Mouse (Mus musculus) MEL-GATA-1-ER (cell line): ENCODE measurements at regions not wholly inside any gene's neighbourhood (a gene's known extent, or its start where the extent isn't known, plus 50 kb on each side); places are given as distances from the start of the nearest gene placed in this dataset.

Experiments
- DNase-seq: peaks from one replicate; pipeline ENCODE4 v3.0.0-alpha.2; 2012; ENCODE audit warnings: low read depth; ENCODE audit errors: extremely low read depth

DNA sequence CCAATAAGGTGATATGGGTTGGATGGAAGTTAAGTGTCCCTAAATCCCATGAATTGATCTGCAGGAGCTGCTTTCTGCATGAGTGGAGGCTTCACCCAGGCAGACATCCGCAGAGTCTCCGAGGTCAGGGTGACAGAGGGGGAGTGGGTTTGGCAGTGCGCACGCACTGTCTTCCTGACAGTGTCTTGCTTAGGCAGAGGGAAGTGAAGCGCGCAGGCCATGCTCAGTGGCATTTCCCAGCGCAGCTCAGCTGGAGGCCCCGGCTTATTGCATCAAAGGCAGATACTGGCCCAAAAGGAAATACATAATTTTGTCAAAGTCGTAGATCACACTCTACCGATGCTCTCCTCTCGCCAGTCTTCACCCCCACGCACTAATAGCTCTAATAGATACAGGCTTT, 252.7 kb upstream of the Dnajc24 start:
- DNase-seq, result no peak

DNA sequence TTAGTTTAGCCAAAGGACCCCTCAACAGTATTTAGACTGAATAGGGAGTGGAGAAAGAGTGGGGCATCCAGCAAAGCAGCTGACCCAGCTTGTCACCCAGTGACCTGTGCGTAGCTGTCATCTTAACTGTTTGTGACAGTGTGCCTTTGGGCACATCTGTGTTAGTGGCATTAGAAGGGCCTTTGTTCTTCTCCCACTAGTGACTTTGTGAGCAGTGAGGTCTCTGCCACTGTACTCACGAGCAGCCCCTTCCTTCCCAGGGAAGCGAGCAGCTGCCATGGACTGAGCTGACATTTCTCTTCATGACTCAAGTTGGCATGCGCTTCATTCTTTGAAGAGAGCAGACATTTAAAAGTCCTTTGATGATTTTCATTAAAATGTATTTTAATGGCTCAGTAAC, 231.0 kb upstream of the Dnajc24 start:
- no peak for DNase-seq

DNA sequence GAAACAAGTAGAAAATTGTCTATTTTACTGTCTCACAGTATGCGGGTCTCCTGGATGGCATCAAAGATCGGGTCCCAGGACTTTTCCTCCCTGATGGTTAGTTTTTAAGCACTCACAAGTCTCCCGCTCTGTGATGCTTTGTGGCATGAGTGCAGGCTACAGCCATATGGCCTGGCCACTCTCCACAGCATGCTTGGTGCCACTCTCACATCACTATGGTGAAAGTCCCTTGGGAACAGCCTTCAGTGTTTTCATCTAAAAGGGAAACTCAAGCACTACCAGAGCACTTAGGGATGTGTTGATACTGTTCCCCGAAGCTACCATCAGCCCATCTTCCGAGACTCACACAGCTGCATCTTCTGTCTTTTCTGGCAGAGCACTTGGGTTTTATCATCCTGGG, 227.8 kb upstream of the Dnajc24 start:
- DNase-seq, result no peak

DNA sequence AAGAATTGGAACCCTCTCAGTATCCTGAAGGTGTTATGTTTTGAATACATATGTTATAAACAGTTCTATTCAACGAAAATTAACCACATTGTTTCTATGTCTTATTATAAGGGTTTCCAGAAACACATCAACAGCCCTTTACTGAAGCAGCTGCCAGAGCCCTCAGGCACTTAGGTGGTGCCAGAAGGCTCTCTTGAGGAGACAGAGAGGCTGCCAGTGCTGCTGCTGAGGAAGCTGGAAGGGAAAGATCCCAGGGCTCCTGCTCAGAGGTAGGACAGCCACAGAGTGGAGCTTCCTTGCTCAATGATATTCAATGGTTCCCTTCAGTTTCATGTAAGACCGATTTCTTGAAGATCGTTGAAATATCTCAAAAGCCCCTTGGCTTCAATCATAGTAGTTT, 226.7 kb upstream of the Dnajc24 start:
- DNase-seq, result no peak

GRCm38 (mm10) chr2:106228249-106228648, 224.9 kb upstream of the Dnajc24 start:
- DNase-seq, result no peak

GRCm38 (mm10) chr2:106216169-106216568, 212.8 kb upstream of the Dnajc24 start:
- no peak for DNase-seq

GRCm38 (mm10) chr2:106213740-106214139, 210.4 kb upstream of the Dnajc24 start:
- no peak for DNase-seq

- no peak for DNase-seq
Observed at GRCm38 (mm10) chr2:106210773-106211172, 207.4 kb upstream of the Dnajc24 start.

DNA sequence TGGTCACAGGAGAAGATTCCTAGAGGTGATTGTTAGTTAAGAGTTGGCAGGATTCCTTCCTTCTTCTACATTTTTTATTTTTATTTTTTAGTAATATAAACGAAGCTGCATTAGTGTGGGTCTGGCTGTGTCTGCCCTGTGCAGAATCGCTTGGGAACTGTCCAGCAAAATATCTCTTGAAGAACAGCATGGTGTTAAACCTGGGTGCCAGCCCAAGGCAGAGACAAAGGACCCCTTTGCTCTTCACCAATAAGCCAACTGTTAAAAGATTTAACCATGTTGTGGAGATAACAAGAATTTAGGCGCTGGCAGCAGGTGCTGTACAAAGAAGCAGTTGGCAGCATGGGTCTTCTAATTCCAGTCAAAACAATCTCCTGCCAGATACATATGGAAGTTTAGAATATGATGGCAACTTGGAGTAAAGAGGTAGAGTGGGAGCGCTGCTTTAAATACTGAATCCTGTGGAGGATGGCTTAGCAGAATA, 205.5 kb upstream of the Dnajc24 start:
- no peak for DNase-seq

DNA sequence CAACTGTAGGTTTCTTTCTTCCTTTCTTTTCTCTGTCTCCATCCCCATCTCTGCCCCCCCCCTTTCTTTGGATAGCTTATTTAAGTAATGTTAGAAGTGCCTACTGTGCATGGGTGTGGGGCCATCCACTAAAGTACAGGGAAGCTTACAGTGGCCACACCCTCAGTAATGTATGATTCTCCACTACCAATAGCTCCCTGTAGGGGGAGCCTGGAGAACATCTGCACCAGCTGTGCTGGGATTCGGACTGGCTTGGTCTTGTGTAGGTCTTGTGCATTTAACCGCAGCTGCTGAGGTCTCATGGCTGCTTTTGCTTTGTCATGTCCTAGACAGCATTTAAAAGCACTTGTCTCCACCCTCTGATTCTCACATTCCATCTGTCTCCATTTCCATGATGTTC, 196.8 kb upstream of the Dnajc24 start:
- no peak for DNase-seq

- no peak for DNase-seq
Observed at GRCm38 (mm10) chr2:106195170-106195569, 191.8 kb upstream of the Dnajc24 start.

DNA sequence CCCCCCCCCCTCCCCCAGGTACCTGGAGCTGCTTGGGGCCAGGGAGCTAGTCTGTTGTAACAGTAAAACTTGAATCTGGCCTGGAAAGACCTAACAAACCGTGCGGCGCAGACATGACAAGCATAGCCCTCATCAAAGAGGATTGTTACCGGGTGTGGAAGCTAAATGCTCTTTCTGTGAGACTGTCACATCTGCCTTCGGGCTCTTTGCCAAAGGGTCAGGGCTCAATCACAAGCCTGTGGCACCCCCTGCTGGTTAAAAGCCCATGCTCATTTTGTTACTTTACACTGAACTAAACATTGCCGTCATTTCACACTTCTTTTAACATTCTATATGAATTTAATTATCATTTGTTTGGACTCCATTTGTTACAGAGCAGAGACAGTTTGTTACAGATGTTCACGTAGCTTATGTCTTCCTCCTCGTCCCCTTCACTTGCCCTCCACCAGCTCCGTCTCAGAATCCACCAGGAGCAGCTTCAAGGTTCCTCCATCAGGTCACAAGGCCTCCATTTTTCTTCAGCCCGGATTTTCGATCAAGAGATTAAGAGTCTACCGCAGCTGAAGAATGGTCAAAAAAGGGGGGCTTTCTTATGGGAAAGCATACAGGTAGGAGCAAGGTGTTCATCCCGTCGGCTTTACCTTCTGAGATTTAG, 191.1 kb upstream of the Dnajc24 start:
- peak; percentile 24 for DNase-seq

GRCm38 (mm10) chr2:106193889-106194347, 190.6 kb upstream of the Dnajc24 start:
- no peak for DNase-seq

- DNase-seq, result no peak
Observed at GRCm38 (mm10) chr2:106190579-106191322, 187.4 kb upstream of the Dnajc24 start.

DNA sequence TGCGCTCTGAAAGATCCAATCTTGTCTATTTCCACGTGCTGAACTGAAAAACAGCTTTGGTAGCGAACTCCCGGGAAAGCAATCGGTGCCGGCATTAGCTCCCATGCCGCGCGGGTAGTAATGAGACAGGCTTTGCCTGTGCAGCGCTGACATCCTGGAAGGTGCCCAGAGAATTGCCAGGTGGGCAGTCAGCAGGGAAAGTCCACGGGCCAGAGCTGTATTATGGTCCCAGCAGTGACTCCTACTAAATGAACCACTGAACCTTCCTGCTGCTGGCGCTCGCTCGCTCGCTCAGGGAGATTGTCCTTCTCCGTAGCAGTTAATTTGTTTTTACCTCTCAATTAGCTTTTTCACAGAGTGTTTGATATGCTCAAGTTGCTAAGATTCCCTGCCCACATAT, 180.3 kb upstream of the Dnajc24 start:
- no peak for DNase-seq

- DNase-seq, result no peak
Observed at GRCm38 (mm10) chr2:106182051-106182450, 178.7 kb upstream of the Dnajc24 start.

- DNase-seq, result no peak
Observed at GRCm38 (mm10) chr2:106162681-106163080, 159.3 kb upstream of the Dnajc24 start.

DNA sequence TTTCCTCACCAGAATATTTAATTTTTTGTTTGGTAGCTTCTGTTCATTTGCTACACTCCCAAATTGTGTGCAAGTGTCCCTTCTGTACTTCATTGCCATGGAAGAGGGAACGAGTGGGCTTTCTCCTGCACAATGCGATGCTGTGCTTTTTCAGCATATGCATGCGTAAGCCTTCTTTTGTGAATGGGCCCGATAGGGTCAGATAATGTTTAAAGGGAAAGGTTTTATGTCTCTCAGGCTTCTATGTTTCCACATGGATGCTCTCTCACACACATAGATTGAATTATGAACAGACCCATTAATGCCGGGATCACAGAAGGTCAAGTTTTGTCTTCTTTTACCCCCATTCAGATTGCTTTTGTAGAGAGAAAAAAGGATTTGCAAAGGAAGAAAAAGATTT, 158.5 kb upstream of the Dnajc24 start:
- no peak for DNase-seq

GRCm38 (mm10) chr2:106149701-106150100, 146.4 kb upstream of the Dnajc24 start:
- no peak for DNase-seq

- DNase-seq, result no peak
Observed at GRCm38 (mm10) chr2:106140931-106141330, 137.6 kb upstream of the Dnajc24 start.

GRCm38 (mm10) chr2:106101002-106101401, 97.7 kb upstream of the Dnajc24 start:
- no peak for DNase-seq

- no peak for DNase-seq
Observed at GRCm38 (mm10) chr2:106086121-106086520, 82.8 kb upstream of the Dnajc24 start.
